Mouse (Mus musculus) G1E-ER4 (cell line): ENCODE data around the gene Smg6. TPM values are rescaled to one million over a fixed set of nuclear protein-coding genes. Genes with fewer than 3 reads are reported as not detected.

ENCODE experiments used
- GATA1 ChIP-seq: IDR thresholded peaks from one replicate; pipeline ENCODE4 v1.8.0; 2012; ENCODE audit warnings: low read length, inconsistent platforms
- polyA plus RNA-seq: library from polyadenylated mRNA; stranded (reverse); fragments of >175 nt; gene quantifications from 2 replicates; pipeline ENCODE4 v1.2.3, GENCODE M21; 2012

Smg6 gene
- polyA plus RNA-seq, 1 experiment, result 60.6 TPM

- TF ChIP-seq GATA1, result no peak
These were observed 259.4 kb downstream of the Smg6 start for GRCm38 (mm10) chr11:75184986-75185385.

GRCm38 (mm10) chr11:75189713-75190370 lies 264.2 kb downstream of the Smg6 start:
- TF ChIP-seq GATA1, result no peak

GRCm38 (mm10) chr11:75190371-75190724 lies 264.7 kb downstream of the Smg6 start:
- TF ChIP-seq GATA1, result no peak

- TF ChIP-seq GATA1, result no peak
These were observed 265.4 kb downstream of the Smg6 start, which contains the start of gene Dph1 for GRCm38 (mm10) chr11:75190905-75191441. Gene Dph1, minus strand, starts transcription at chr11:75191241.

- TF ChIP-seq GATA1, result no peak
These were observed 266.2 kb downstream of the Smg6 start for GRCm38 (mm10) chr11:75191841-75192240.

GRCm38 (mm10) chr11:75192336-75193214 lies 267.0 kb downstream of the Smg6 start:
- no peak for TF ChIP-seq GATA1

- TF ChIP-seq GATA1, result no peak
These were observed 267.8 kb downstream of the Smg6 start, which contains the start of gene Rtn4rl1 for GRCm38 (mm10) chr11:75193256-75194071. Gene Rtn4rl1, plus strand, starts transcription at chr11:75193783.

GRCm38 (mm10) chr11:75194121-75194849 lies 268.7 kb downstream of the Smg6 start:
- no peak for TF ChIP-seq GATA1

- no peak for TF ChIP-seq GATA1
These were observed 269.3 kb downstream of the Smg6 start for GRCm38 (mm10) chr11:75194850-75195461.

- TF ChIP-seq GATA1, result no peak
These were observed 270.5 kb downstream of the Smg6 start for GRCm38 (mm10) chr11:75196131-75196530.

GRCm38 (mm10) chr11:75197956-75198355 lies 272.3 kb downstream of the Smg6 start:
- TF ChIP-seq GATA1, result no peak

GRCm38 (mm10) chr11:75198792-75199191 lies 273.2 kb downstream of the Smg6 start:
- TF ChIP-seq GATA1, result no peak

GRCm38 (mm10) chr11:75199951-75200350 lies 274.3 kb downstream of the Smg6 start:
- no peak for TF ChIP-seq GATA1

GRCm38 (mm10) chr11:75200935-75201334 lies 275.3 kb downstream of the Smg6 start:
- TF ChIP-seq GATA1, result no peak
